Mouse (Mus musculus) embryonic facial prominence, embryonic 13.5 days (tissue): ENCODE measurements at regions not wholly inside any gene's neighbourhood (a gene's known extent, or its start where the extent isn't known, plus 50 kb on each side); places are given as distances from the start of the nearest gene placed in this dataset.

Experiments
- ATAC-seq: fragments of 200-750 bp; cut with Nextera tagmentation; 2 replicates; pipeline ENCODE4 v1.8.0; 2017; ENCODE audit warnings: low read depth; ENCODE audit not compliant: insufficient number of reproducible peaks, insufficient read depth, low FRiP score, low TSS enrichment
- H3K27ac ChIP-seq: fragments of 300-500 bp; sonication (generic); 2 replicates; pipeline ENCODE4 v1.5.1; 2015; ENCODE audit warnings: moderate library complexity, mild to moderate bottlenecking, inconsistent platforms
- H3K27me3 ChIP-seq: fragments of 300-500 bp; sonication (generic); 2 replicates; pipeline ENCODE4 v1.6.1; 2015; ENCODE audit warnings: mild to moderate bottlenecking, inconsistent platforms
- H3K36me3 ChIP-seq: fragments of 300-500 bp; sonication (generic); 2 replicates; pipeline ENCODE4 v1.6.1; 2015; ENCODE audit warnings: mild to moderate bottlenecking, inconsistent platforms
- H3K4me1 ChIP-seq: fragments of 300-500 bp; sonication (generic); 2 replicates; pipeline ENCODE4 v1.6.1; 2015; ENCODE audit warnings: inconsistent platforms
- H3K4me2 ChIP-seq: fragments of 300-500 bp; sonication (generic); 2 replicates; pipeline ENCODE4 v1.6.1; 2015; ENCODE audit warnings: moderate library complexity, mild to moderate bottlenecking, inconsistent platforms
- H3K4me3 ChIP-seq: fragments of 300-500 bp; sonication (generic); 2 replicates; pipeline ENCODE4 v1.5.1; 2015; ENCODE audit warnings: mild to moderate bottlenecking, inconsistent platforms
- H3K9ac ChIP-seq: fragments of 300-500 bp; sonication (generic); 2 replicates; pipeline ENCODE4 v1.6.1; 2015; ENCODE audit warnings: mild to moderate bottlenecking, inconsistent platforms
- H3K9me3 ChIP-seq: fragments of 300-500 bp; sonication (generic); 2 replicates; pipeline ENCODE4 v1.6.1; 2016; ENCODE audit warnings: inconsistent platforms
- WGBS: fragments of 180-500 bp; shearing (Covaris S2); methylation state at CpG from one replicate; pipeline ENCODE4 v1.1.7; 2015; ENCODE audit warnings: mixed read lengths; 5-methylcytosine and 5-hydroxymethylcytosine counted together

DNA sequence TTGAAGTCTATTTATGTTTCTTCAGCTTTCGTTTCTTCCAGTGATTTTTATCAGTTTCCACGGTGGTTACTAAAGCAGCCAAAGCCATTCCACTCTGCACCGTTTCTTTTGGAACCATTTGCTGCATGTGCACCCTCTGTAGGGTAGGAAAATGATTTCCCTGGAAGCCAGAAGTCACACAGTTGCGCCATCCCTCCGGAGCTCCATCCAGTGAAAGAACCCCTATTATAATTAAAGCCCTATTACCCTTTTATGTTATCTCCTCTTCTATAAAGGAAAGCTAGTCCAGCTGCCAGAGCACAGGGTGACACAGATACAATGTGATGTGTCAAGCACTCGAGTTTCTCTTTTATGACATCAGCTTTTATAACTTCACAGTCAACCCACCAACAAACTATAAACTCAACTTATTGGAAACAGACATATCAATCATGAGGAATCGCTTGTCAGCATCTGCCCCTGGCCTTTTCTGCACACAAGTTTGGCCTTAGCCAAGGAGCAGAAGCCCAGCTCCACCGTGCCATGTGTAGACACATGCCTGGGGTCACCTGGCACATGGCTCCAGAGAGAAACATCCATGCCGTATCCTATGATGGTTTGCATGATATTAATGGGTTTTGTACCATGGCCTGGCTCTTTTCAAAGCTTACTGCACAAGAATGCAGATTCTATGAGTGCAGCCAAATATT is 106.3 kb downstream of the Snx19 start:
- Histone ChIP-seq H3K9me3 (no peaks in the 10 kb centered on the region), H3K9ac (no peak overlapping the region), H3K4me1 (peaks cover 26% of the 10 kb centered on the region), H3K27ac (0 out of 2 replicates have a peak overlapping the region, but pooled peaks have one; percentile 40), H3K27me3 (no peaks in the 10 kb centered on the region; the same call in 1 of the 2 replicates), H3K36me3 (no peaks in the 10 kb centered on the region), H3K4me2 (no peak overlapping the region), H3K4me3 (no peak overlapping the region)
- no peak for ATAC-seq
- WGBS = 43% methylated on average over 9 of the region's 9 CpGs

DNA sequence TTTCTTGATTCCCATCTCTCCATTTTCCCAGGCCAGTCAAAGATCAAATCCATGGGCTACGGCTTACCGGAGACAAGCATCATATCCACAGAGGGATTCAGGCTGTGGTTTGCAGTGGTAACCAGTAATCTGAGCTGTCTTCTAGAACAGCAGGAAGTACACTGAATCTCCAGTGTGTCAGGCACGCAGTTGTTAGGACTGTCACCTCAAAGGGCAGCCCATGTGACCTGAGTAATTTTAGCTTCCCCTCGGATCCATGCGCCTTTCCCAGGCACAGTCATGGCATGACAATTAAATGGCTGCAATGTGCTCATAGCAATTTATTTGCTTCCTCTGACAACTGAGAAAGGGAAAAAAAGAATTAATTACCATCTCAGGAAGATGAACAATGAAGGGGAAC is 98.2 kb downstream of the Snx19 start:
- H3K9ac ChIP-seq = no peak overlapping the region
- whole genome bisulfite sequencing = 31% methylated on average over 5 of the region's 5 CpGs
- no peak overlapping the region for H3K4me2 ChIP-seq
- H3K4me1 ChIP-seq = peaks cover 27% of the 10 kb centered on the region
- no peak for ATAC-seq
- no peaks in the 10 kb centered on the region for H3K36me3 ChIP-seq
- no peak overlapping the region for H3K27ac ChIP-seq
- no peak overlapping the region for H3K4me3 ChIP-seq
- no peaks in the 10 kb centered on the region for H3K9me3 ChIP-seq
- H3K27me3 ChIP-seq = no peaks in the 10 kb centered on the region; the same call in 1 of the 2 replicates

DNA sequence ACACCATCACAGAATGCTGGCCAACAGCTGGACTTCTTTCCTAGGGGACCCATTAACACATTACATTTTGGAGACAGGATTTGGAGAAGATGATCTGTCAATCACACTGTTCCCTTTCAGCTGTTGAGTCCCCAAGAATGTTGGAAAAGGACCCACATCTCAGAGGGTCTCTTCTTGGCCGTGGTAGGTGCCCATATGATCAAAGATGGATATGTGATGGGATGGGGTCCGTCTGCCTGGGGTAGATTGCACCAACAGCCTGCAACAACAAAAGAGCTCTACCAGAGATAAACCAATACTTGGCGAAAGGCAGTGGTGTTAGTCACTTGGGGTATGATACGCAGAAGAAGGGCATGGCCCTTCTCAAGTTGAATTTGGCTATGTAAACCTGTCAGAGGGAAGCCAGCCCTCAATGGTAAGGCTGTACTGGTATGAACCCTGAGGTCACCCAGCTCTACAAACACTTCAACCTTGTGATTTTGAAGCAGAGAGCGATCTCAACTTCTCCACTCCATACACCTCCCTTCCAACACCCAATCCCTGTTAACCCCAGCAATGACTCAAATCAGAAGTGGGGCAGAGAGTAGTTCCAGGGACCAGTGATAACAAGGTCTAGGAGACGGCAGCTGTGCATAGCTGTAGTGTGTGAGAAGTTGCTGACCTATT is 97.6 kb downstream of the Snx19 start:
- no peaks in the 10 kb centered on the region for H3K36me3 ChIP-seq
- H3K27me3 ChIP-seq = no peaks in the 10 kb centered on the region
- H3K4me1 ChIP-seq = peaks cover 33% of the 10 kb centered on the region
- H3K4me3 ChIP-seq = no peak overlapping the region
- no peaks in the 10 kb centered on the region for H3K9me3 ChIP-seq
- ATAC-seq = no peak
- no peak overlapping the region for H3K9ac ChIP-seq
- no peak overlapping the region for H3K4me2 ChIP-seq
- 85% methylated on average over 6 of the region's 6 CpGs for WGBS
- no peak overlapping the region for H3K27ac ChIP-seq

DNA sequence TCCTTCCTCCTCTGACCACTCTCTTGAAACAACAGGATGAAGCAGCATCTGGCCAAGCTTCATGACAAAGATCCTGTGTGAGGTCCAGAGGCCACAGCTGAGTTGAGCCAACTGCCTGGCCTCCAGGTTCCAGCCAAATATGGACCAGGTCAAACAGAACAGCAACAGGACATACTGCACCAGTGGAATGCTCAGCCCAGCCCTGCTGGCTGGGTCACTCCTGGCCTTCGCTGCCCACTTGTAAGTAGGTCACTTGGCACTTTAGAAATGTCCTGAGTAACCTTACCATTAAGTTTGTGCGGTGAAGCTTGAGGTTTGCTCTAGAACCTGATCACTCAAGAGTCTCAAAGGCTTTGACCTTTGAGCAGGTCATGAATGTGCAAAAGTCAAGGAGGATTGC is 96.9 kb downstream of the Snx19 start:
- H3K27me3 ChIP-seq = no peaks in the 10 kb centered on the region
- ATAC-seq = no peak
- H3K9ac ChIP-seq = no peak overlapping the region
- H3K4me1 ChIP-seq = peaks cover 33% of the 10 kb centered on the region
- H3K9me3 ChIP-seq = no peaks in the 10 kb centered on the region
- no peaks in the 10 kb centered on the region for H3K36me3 ChIP-seq
- 92% methylated on average over 2 of the region's 2 CpGs for WGBS
- H3K27ac ChIP-seq = no peak overlapping the region
- H3K4me3 ChIP-seq = no peak overlapping the region
- H3K4me2 ChIP-seq = no peak overlapping the region

DNA sequence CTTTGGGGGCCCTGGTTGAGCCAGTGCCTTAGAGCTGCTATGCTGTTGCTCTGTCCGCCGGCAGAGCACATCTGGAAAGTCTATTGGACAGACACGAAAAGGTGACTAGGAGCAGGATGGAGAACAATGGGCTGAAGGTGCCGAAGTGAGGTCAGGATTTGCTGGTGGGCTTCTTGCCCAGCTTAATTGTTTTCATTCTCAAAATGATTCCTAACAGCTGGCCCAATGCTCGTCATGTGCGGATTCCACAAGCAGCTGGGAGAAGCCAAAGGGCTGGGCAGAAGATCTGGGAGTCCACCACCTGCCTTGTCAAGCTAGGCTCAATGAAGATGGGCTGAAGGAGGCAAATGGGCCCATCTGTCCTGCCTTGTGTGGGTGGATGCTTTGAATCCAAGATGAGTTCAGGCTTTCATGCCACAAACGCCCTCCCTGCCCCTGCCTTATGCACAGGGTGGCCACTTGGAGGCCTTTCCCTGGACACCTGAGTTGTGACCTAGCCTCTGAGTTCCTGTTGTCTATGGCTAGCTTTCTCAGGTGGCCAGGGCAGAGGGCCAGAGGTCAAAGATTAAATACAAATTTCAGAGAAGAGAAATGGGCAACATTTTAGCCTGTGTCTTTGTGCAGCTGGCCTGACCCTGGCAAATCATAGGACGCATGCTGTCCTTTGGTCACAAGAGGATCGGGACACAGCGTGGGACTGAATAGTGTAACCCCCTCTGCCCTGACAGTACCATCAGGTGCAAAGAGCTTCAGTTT is 95.9 kb downstream of the Snx19 start:
- peak overlapping the region; percentile 73; the same call in 1 of the 2 replicates for H3K27ac ChIP-seq
- no peak for ATAC-seq

DNA sequence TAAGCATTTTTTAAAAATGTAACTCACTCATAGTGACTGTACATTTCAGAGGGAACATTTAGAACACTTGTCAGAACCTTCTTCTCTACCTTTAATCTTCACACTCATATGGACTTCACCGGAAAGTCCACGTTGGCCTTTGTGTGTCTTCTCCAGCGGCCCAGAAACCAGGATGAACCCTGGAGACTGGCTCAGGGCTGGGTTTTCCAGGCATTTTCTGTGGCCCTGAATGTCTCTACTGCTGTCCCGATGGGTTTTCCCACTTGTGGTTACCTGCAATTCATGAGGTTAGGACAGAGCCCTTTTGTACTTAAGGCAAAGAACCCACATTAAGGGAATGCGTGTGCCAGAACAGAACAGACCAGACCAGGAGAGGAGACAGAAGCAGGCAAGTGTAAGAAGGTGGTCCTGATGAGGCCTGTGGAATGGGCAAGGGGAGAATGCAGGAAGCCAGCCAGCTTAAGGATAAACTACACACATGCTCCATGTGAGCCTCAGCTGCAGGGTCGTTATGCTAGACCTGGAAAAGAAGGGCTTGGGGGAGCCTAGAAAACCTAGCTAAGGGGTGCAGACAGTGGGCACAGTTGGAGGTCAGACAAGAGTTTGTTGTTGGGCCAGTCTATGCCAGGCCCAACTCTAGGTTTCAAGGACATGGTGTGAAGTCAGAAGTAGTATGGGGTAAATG is 94.8 kb downstream of the Snx19 start:
- Histone ChIP-seq H3K4me3 (no peak overlapping the region), H3K4me1 (peaks cover 33% of the 10 kb centered on the region), H3K27ac (peak overlapping the region; percentile 73), H3K36me3 (no peaks in the 10 kb centered on the region), H3K9ac (no peak overlapping the region), H3K9me3 (no peaks in the 10 kb centered on the region), H3K27me3 (no peaks in the 10 kb centered on the region), H3K4me2 (no peak overlapping the region)
- WGBS = 47% methylated on average over 6 of the region's 6 CpGs
- ATAC-seq = no peak

More for the DNA sequence above, 95.9 kb downstream of the Snx19 start:
- no peak overlapping the region for H3K9ac ChIP-seq
- no peaks in the 10 kb centered on the region for H3K9me3 ChIP-seq
- H3K4me3 ChIP-seq = no peak overlapping the region
- H3K27me3 ChIP-seq = no peaks in the 10 kb centered on the region
- H3K36me3 ChIP-seq = no peaks in the 10 kb centered on the region
- H3K4me1 ChIP-seq = peaks cover 33% of the 10 kb centered on the region
- WGBS = 58% methylated on average over 10 of the region's 10 CpGs
- no peak overlapping the region for H3K4me2 ChIP-seq

DNA sequence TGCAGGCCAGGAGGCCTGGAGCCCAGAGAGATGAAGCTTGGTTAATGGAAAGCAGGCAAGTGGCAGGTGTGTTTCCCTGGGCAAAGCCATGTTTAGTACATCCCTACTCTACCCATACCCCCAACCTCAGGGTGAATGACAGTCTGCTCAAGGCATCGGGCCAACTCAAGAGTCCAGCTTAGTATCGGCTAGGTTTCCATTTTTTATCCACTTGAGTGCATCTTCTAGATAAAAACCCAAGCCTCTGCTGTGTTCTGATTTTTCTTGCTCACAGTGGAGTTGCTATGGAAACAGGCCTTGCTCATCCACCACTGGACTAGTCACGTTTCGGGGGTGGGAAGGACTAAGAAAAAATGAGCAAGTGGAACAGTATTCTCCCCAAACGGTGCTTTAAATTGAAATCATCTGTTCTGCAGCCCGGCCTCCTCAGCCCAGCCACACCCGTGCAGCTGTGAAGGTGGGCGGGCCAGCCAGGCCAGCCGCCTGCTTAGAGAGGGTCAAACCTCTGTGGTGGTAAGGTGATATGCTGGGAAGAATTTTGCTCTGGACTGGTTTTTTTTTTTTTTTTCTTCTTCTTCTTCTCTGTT is 94.0 kb downstream of the Snx19 start:
- Histone ChIP-seq H3K4me1 (peaks cover 33% of the 10 kb centered on the region), H3K27me3 (no peaks in the 10 kb centered on the region), H3K4me2 (peak overlapping the region; percentile 14; the same call in 1 of the 2 replicates), H3K4me3 (no peak overlapping the region), H3K36me3 (no peaks in the 10 kb centered on the region), H3K9ac (no peak overlapping the region), H3K27ac (peak overlapping the region; percentile 71), H3K9me3 (no peaks in the 10 kb centered on the region)
- peak; percentile 93 for ATAC-seq
- WGBS = 19% methylated on average over 9 of the region's 9 CpGs

DNA sequence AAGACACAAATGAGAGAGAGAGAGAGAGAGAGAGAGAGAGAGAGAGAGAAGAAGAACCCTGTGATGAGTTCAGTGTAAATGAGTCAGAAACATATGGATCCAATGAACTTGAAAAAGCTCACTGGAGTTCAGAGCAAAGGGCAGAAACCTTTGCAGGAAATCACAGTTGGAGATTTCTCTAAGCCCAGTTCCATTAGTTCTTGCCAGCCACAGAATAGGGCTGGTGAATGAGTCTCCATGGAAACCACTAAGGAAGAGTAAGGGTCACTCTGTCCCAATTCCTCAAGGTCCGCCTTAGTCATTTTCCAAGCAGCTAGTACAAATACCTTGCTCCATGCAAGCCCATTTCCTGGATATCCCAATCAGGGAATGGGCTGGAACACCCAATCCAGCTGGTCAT is 93.2 kb downstream of the Snx19 start:
- no peaks in the 10 kb centered on the region for H3K27me3 ChIP-seq
- H3K36me3 ChIP-seq = no peaks in the 10 kb centered on the region
- WGBS = 51% methylated on average over 1 of the region's 1 CpGs
- H3K4me3 ChIP-seq = no peak overlapping the region
- no peak overlapping the region for H3K4me2 ChIP-seq
- H3K27ac ChIP-seq = peak overlapping the region; percentile 71
- H3K9ac ChIP-seq = no peak overlapping the region
- peaks cover 33% of the 10 kb centered on the region for H3K4me1 ChIP-seq
- no peaks in the 10 kb centered on the region for H3K9me3 ChIP-seq
- ATAC-seq = no peak

DNA sequence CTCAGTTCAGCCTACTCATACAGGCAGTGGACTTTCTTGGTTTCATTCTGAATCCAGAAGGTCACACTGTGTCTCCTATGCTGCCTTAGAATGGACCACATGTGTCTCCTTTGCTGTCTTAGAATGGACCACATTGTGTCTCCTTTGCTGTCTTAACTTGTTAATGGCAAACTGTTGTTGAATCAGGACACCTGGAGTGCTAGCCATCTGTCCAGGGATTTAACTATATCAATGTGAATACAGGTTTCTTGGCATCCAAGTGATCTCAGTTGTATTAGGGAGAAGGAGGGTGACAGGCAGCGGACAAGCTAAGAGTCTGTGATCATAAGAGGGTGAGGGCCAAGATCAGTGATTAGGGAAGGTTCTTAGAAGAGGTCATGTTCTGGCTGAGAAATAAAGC is 92.3 kb downstream of the Snx19 start:
- H3K27me3 ChIP-seq = no peaks in the 10 kb centered on the region
- no peak overlapping the region for H3K9ac ChIP-seq
- no peak overlapping the region for H3K27ac ChIP-seq
- no peaks in the 10 kb centered on the region for H3K36me3 ChIP-seq
- ATAC-seq = no peak
- no peak overlapping the region for H3K4me3 ChIP-seq
- WGBS = 82% methylated on average over 1 of the region's 1 CpGs
- H3K9me3 ChIP-seq = no peaks in the 10 kb centered on the region
- no peak overlapping the region for H3K4me2 ChIP-seq
- H3K4me1 ChIP-seq = peaks cover 33% of the 10 kb centered on the region
